Mouse (Mus musculus): Measurements from ENCODE around the gene Gm47791. TPM values are rescaled to one million over a fixed set of nuclear protein-coding genes. Genes with fewer than 3 reads are reported as not detected.

Gene Gm47791
- not detected in 2 replicates for polyA plus RNA-seq (2015; fragmentation: Nextera tagmentation; extraction: Ambion mirVana)

GRCm38 (mm10) chr1:82771022-82771586, at the start of gene Gm47791:
Gene Gm47791, minus strand, starts transcription at chr1:82771243.

GRCm38 (mm10) chr1:82768269-82768668, 2.8 kb downstream of the Gm47791 start, which contains the start of gene Tm4sf20:
Gene Tm4sf20, minus strand, starts transcription at chr1:82768461.

GRCm38 (mm10) chr1:82724339-82725025, 46.6 kb downstream of the Gm47791 start, which contains the start of gene Mff:
Gene Mff, plus strand, starts transcription at chr1:82724890.

Other genes with a start within 250 kb of the Gm47791 start
- 0.26 and 0.32 TPM in 2 replicates for gene Col4a4, start 184.4 kb downstream of the Gm47791 start, polyA plus RNA-seq (2015; fragmentation: Nextera tagmentation; extraction: Ambion mirVana)
- gene Col4a3, start 184.3 kb downstream of the Gm47791 start, polyA plus RNA-seq (2015; fragmentation: Nextera tagmentation; extraction: Ambion mirVana) = 0.29 and 0.32 TPM in 2 replicates
- 378 and 390 TPM in 2 replicates for gene Mff, start 46.4 kb downstream of the Gm47791 start, polyA plus RNA-seq (2015; fragmentation: Nextera tagmentation; extraction: Ambion mirVana)
- not detected in 2 replicates for gene Tm4sf20, start 2.8 kb downstream of the Gm47791 start, polyA plus RNA-seq (2015; fragmentation: Nextera tagmentation; extraction: Ambion mirVana)
- gene Agfg1, start 68.2 kb upstream of the Gm47791 start, polyA plus RNA-seq (2015; fragmentation: Nextera tagmentation; extraction: Ambion mirVana) = 22.7 and 23.4 TPM in 2 replicates
- not detected in 2 replicates for gene A030005L19Rik, start 142.1 kb upstream of the Gm47791 start, polyA plus RNA-seq (2015; fragmentation: Nextera tagmentation; extraction: Ambion mirVana)
- not detected in 2 replicates for gene A030014E15Rik, start 153.7 kb upstream of the Gm47791 start, polyA plus RNA-seq (2015; fragmentation: Nextera tagmentation; extraction: Ambion mirVana)
- not detected in 2 replicates for gene Gm6217, start 160.2 kb upstream of the Gm47791 start, polyA plus RNA-seq (2015; fragmentation: Nextera tagmentation; extraction: Ambion mirVana)
- gene A030003K21Rik, start 172.1 kb upstream of the Gm47791 start, polyA plus RNA-seq (2015; fragmentation: Nextera tagmentation; extraction: Ambion mirVana) = not detected in 2 replicates
- not detected in 2 replicates for gene Gm7544, start 184.8 kb upstream of the Gm47791 start, polyA plus RNA-seq (2015; fragmentation: Nextera tagmentation; extraction: Ambion mirVana)
- not detected in 2 replicates for gene Gm47955, start 189.0 kb upstream of the Gm47791 start, polyA plus RNA-seq (2015; fragmentation: Nextera tagmentation; extraction: Ambion mirVana)
- gene Gm47959, start 229.3 kb upstream of the Gm47791 start, polyA plus RNA-seq (2015; fragmentation: Nextera tagmentation; extraction: Ambion mirVana) = not detected in 2 replicates